Mouse (Mus musculus): ENCODE results near the gene Apeh.

GRCm38 (mm10) chr9:108082988-108083431 is 11.4 kb downstream of the Apeh start, which contains the start of gene Rnf123:
- TF ChIP-seq CTCF (IDR thresholded peaks at IDR 0.05; ENCODE audit: low read depth) = no peak
- TF ChIP-seq EP300 (IDR thresholded peaks at IDR 0.05; ENCODE audit: low read depth) = peak; percentile 41; the same call in 1 of the 2 replicates

Data from liver, embryonic 14.5 days (tissue).